Mouse (Mus musculus) heart, embryonic 10.5 days (tissue): ENCODE results near the gene Ptger2. TPM values are rescaled to one million over a fixed set of nuclear protein-coding genes. Genes with fewer than 3 reads are reported as not detected.

Source experiments
- DNase-seq: peaks from one replicate; pipeline ENCODE4 v3.0.0-alpha.2; 2017; ENCODE audit warnings: low spot score
- H3K27ac ChIP-seq: fragments of 300-500 bp; sonication (generic); 2 replicates; pipeline ENCODE4 v1.5.1; 2016; ENCODE audit warnings: mild to moderate bottlenecking
- H3K27me3 ChIP-seq: fragments of 300-500 bp; sonication (generic); 2 replicates; pipeline ENCODE4 v1.6.1; 2016; ENCODE audit warnings: mild to moderate bottlenecking; ENCODE audit not compliant: poor library complexity, insufficient read depth, severe bottlenecking
- H3K36me3 ChIP-seq: fragments of 300-500 bp; sonication (generic); 2 replicates; pipeline ENCODE4 v1.6.1; 2016; ENCODE audit warnings: mild to moderate bottlenecking, moderate library complexity
- H3K4me1 ChIP-seq: fragments of 300-500 bp; sonication (generic); 2 replicates; pipeline ENCODE4 v1.6.1; 2016; ENCODE audit warnings: mild to moderate bottlenecking
- H3K4me3 ChIP-seq: fragments of 300-500 bp; sonication (generic); 2 replicates; pipeline ENCODE4 v1.5.1; 2016; ENCODE audit warnings: mild to moderate bottlenecking, moderate library complexity
- H3K9me3 ChIP-seq: fragments of 300-500 bp; sonication (generic); 2 replicates; pipeline ENCODE4 v1.6.1; 2016; ENCODE audit warnings: mild to moderate bottlenecking, moderate library complexity
- WGBS: fragments of 180-500 bp; shearing (Covaris S2); methylation state at CpG from one replicate; pipeline ENCODE4 v1.1.7; 2016; 5-methylcytosine and 5-hydroxymethylcytosine counted together
- polyA plus RNA-seq: library from polyadenylated mRNA; unstranded; fragments of >200 nt; fragmentation: Nextera tagmentation; extraction: Ambion mirVana; gene quantifications from 2 replicates; pipeline ENCODE4 v1.2.1, GENCODE M21; 2016

Ptger2 gene
- polyA plus RNA-seq, 1 experiment from 2014 or later = not detected

DNA sequence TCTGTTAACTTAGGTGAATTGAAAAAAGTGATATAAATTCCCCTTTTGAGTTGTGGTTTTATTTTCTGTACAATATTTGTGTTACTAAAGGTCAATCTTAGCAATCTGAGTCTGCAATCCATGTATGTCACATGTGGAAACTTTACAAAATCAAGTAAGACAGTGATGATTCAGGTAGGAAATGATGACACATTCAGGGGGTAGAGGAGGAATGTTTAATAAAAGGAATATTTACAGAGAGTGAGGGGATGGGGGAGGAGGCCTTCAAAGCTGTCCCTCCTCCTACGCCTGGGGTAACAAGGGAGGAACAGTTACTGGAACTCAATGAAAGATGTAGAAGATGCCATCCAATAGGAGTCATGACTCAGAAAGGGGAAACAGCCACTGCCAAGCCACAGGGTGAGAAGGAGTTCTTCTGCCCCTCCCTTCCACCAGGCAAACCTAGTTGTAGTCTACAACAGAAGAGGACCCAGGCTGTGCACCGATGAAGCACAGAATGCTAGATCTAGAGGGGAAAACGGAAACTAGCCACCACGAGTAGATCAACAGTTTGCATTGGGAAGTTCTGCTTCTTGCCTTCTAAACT lies 17.8 kb downstream of the Ptger2 start:
- WGBS = 79% methylated on average over 4 of the region's 4 CpGs
- no peaks in the 10 kb centered on the region for H3K4me1 ChIP-seq
- H3K36me3 ChIP-seq = no peaks in the 10 kb centered on the region
- H3K27me3 ChIP-seq = no peaks in the 10 kb centered on the region
- H3K4me3 ChIP-seq = no peak overlapping the region
- H3K27ac ChIP-seq = no peak overlapping the region
- no peak for DNase-seq
- H3K9me3 ChIP-seq = no peaks in the 10 kb centered on the region

DNA sequence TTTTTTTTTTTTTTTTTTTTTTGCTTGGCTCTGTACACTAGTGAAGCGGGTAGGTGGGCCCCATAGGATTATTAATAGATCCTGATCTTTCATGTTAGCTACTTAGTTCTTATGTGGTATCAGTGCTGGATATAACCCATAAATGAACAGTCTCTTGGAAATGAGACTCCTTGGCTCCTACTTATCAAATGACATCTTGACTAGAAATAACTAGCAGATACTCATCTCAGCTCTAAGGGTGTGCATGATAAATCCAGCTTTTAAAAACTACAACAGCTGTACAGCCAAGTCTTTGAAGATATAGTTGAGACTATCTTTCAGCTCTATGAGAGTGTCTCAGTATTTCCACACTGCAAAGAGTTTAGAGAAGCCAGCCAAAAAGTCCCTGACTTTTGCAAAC lies 21.2 kb downstream of the Ptger2 start:
- Histone ChIP-seq H3K27ac (no peak overlapping the region), H3K36me3 (no peaks in the 10 kb centered on the region), H3K4me1 (no peaks in the 10 kb centered on the region), H3K27me3 (no peaks in the 10 kb centered on the region), H3K9me3 (no peaks in the 10 kb centered on the region), H3K4me3 (no peak overlapping the region)
- no peak for DNase-seq
- WGBS = 91% methylated on average over 1 of the region's 1 CpGs

DNA sequence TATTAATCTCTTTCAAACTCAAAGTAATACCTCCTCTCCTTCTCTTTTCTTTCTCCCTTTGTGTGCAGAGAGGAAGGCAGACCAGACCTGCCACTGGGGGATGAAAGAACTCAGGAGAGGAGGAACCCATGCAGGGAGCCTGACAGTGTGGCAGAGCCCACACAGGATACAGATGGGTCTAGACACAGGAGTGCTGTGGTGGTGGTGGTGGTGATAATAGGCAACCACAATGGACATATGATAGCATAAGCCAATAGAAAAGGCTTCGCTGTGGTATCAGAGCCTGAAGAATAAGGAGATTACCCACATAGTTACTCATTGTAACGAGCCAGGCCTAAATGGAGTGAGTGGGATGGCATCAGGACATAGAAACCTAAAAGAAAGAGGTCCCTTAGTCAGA lies 23.3 kb downstream of the Ptger2 start:
- no peak overlapping the region for H3K4me3 ChIP-seq
- no peaks in the 10 kb centered on the region for H3K27me3 ChIP-seq
- DNase-seq = no peak
- H3K9me3 ChIP-seq = no peaks in the 10 kb centered on the region
- H3K4me1 ChIP-seq = no peaks in the 10 kb centered on the region
- H3K27ac ChIP-seq = no peak overlapping the region
- H3K36me3 ChIP-seq = no peaks in the 10 kb centered on the region
- 58% methylated on average over 2 of the region's 2 CpGs for WGBS

DNA sequence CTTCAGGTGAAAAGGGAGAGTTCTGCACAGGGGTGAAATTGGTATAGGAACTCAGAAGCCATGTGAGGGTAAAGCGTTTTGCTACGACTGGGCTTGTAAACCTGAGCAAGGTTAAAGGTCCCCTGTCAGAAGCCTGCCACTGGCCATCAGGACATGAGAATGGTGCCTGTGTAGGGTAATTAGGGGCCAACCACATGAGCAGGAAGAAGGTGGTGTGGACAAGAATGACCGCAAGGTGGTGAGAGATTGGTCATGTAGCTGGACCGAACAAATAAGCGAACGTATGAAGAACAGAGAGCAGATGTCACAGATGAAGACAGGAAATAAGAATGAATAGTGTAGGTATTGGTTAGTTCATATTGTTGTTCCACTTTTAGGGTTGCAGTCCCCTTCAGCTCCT lies 23.7 kb downstream of the Ptger2 start:
- no peaks in the 10 kb centered on the region for H3K27me3 ChIP-seq
- no peak overlapping the region for H3K4me3 ChIP-seq
- no peaks in the 10 kb centered on the region for H3K36me3 ChIP-seq
- H3K27ac ChIP-seq = no peak overlapping the region
- H3K4me1 ChIP-seq = no peaks in the 10 kb centered on the region
- DNase-seq = no peak
- WGBS = 85% methylated on average over 6 of the region's 6 CpGs
- no peaks in the 10 kb centered on the region for H3K9me3 ChIP-seq

DNA sequence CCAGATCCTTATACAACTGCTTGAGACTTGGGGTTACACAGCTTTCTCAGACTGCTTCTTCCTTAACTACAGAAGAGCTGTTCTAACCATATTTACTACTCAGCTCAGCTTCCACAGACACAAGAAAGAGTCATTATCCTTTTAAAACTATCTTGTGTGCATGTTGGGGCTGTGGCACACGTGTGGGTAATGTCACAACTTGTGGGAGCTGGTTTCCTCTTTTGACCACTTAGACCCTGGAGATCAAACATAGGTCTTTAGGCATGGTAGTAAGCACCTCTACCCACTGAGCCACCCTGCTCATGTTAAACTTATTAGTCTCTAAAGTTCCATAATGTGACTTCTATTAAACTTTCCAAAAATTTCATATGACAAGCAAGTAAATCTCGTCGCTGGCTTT lies 33.6 kb downstream of the Ptger2 start:
- no peaks in the 10 kb centered on the region for H3K36me3 ChIP-seq
- no peak overlapping the region for H3K27ac ChIP-seq
- H3K4me1 ChIP-seq = no peaks in the 10 kb centered on the region
- H3K9me3 ChIP-seq = no peaks in the 10 kb centered on the region
- DNase-seq = no peak
- H3K27me3 ChIP-seq = no peaks in the 10 kb centered on the region
- 73% methylated on average over 3 of the region's 3 CpGs for WGBS
- H3K4me3 ChIP-seq = no peak overlapping the region

DNA sequence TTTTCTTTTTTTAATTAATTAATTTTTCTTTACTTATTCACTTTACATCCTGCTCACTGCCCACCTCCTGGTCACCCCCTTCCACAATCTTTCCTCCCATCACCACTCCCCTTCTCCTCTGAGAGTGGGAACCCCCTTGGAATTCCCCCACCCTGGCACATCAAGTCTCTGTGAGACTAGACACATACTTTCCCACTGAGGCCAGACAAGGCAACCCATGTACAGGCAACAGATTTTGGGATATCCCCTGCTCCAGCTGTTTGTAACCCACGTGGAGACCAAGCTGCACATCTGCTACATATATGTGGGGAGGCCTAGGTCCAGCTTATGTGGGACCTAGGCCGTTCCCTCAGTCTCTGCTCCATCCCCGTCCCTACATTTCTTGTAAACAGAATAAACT lies 46.3 kb downstream of the Ptger2 start:
- 82% methylated on average over 3 of the region's 3 CpGs for WGBS
- H3K4me1 ChIP-seq = no peaks in the 10 kb centered on the region
- no peaks in the 10 kb centered on the region for H3K9me3 ChIP-seq
- H3K4me3 ChIP-seq = no peak overlapping the region
- DNase-seq = no peak
- H3K27ac ChIP-seq = no peak overlapping the region
- H3K27me3 ChIP-seq = no peaks in the 10 kb centered on the region
- H3K36me3 ChIP-seq = no peaks in the 10 kb centered on the region

DNA sequence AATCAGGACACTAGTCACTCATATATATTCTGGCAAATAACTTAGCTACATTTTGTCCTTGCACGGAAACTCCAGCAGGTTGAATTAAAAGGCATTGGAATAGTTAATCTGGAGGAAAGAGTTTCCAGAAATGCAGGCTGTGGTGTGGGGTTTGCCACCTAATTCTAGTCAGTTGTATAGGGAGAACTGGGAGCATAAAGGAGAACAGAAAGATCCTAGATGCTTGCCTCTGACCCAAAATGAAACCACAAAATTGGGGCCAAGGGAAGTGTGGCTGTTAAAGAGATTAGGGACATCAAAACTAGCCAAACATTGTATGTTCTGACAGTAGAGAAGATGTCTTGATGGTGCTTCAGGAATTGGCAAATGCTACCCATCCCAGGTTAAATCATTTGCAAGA lies 48.6 kb downstream of the Ptger2 start:
- Histone ChIP-seq H3K4me3 (no peak overlapping the region), H3K4me1 (no peaks in the 10 kb centered on the region), H3K27me3 (no peaks in the 10 kb centered on the region), H3K9me3 (no peaks in the 10 kb centered on the region), H3K27ac (no peak overlapping the region), H3K36me3 (no peaks in the 10 kb centered on the region)
- no peak for DNase-seq
- WGBS = 91% methylated on average over 1 of the region's 1 CpGs

DNA sequence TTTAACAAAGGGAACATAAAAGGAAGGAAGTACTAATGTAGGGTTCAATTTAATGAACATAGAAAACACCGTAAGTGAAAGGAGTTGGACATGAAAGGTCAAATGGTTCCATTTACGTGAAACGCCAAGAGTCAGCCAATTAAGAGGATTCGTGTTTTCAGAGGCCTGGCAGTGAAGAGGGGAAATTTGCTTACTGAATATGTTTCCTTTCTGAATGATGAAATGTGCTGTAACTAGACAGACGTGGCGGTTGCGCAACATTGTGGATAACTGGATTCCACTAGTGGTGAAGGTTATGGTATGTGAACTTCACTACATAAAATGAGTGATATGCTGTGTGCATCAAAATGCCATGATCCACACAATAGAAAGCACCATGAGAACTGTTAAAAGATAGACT lies 50.1 kb downstream of the Ptger2 start:
- H3K9me3 ChIP-seq = no peaks in the 10 kb centered on the region
- no peak overlapping the region for H3K27ac ChIP-seq
- no peak for DNase-seq
- WGBS = 90% methylated on average over 7 of the region's 7 CpGs
- H3K36me3 ChIP-seq = no peaks in the 10 kb centered on the region
- H3K27me3 ChIP-seq = no peaks in the 10 kb centered on the region
- no peak overlapping the region for H3K4me3 ChIP-seq
- H3K4me1 ChIP-seq = no peaks in the 10 kb centered on the region

DNA sequence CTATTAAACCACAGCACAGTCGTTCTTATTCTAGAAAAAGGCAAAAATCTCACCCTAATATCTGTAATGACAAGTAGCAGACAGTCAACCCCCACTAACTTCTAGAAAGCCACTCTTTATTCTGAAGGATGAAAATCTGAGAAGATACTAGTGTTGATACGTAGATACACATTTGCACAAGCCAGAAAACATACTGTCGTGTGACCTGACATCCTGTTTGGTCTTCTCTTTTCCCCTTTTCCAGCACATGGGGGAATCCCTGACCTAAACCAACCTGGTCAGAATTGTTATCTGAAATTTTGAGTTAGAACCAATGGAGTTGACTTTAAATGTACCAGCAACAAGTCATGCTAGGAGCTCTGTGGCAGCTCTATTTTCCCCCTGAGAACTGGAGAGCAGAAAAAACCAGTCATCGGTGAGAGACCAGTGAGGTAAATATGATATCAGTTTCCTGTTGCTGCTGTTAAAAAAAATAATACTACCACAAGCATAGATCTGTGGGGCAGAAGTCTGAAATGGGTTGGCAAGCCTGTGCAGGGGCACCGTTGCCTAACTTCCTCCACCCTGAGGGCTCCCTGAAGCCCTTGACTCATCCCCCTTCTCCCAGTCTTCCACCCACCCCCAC lies 53.0 kb downstream of the Ptger2 start:
- DNase-seq = no peak

DNA sequence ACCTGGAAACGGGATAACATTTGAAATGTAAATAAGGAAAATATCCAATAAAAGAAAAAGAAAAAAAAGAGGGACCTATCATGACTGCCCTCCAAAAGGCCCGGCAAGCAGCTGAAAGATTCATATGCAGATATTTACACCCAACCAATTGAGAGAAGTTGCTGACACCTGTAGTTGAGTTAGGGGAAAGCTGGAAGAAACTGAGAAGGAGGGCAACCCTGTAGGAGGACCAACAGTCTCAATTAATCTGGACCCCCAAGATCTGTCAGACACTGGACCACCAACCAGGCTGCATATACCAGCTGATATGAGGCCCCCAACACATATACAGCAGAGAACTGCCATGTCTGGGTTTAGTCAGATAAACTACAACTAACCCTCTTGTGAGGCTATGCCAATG lies 60.1 kb downstream of the Ptger2 start:
- H3K36me3 ChIP-seq = no peaks in the 10 kb centered on the region
- H3K4me1 ChIP-seq = no peaks in the 10 kb centered on the region
- H3K9me3 ChIP-seq = no peaks in the 10 kb centered on the region
- H3K4me3 ChIP-seq = no peak overlapping the region
- DNase-seq = no peak
- H3K27me3 ChIP-seq = no peaks in the 10 kb centered on the region
- WGBS = 75% methylated on average over 2 of the region's 2 CpGs
- H3K27ac ChIP-seq = no peak overlapping the region

More for the DNA sequence above, 53.0 kb downstream of the Ptger2 start:
- Histone ChIP-seq H3K27ac (no peak overlapping the region), H3K4me3 (no peak overlapping the region), H3K4me1 (no peaks in the 10 kb centered on the region), H3K9me3 (no peaks in the 10 kb centered on the region), H3K36me3 (no peaks in the 10 kb centered on the region), H3K27me3 (no peaks in the 10 kb centered on the region)
- WGBS = 78% methylated on average over 5 of the region's 5 CpGs

DNA sequence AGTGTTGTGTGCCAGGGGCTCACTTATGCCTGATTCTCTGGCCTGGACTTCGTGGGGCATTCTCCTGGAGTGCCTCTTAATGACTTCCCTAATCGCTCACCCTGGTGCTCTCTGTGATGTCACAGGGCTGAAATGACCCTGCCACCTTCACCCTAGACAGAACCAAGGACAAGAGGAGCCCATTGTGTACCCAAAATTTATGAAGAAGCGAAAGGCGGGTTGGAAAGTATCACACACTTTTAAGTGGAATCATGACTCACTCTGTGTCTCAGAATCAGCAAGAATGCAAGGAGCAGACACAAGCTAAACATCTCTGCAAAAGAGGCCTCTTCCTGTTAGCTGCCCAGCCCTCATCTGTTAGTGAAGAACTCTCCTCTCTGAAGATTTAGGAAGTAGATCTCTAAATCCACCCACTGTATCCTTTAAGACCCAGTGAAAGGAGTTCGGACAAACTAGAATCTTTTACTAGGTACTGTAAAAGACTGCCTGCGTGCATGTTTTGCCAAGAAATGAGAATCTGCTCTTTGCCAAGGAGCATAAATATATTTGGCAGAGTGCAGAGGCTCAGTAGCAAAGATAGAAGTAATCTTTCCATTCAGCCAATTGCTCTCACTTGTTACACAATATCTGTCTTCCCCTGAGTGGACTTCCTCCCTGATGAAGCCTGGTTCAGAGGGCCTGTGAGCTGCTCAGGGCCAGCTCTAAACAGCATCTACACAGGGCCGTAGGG lies 61.9 kb downstream of the Ptger2 start:
- Histone ChIP-seq H3K27me3 (no peaks in the 10 kb centered on the region), H3K4me3 (no peak overlapping the region), H3K27ac (no peak overlapping the region), H3K36me3 (no peaks in the 10 kb centered on the region), H3K4me1 (no peaks in the 10 kb centered on the region), H3K9me3 (no peaks in the 10 kb centered on the region)
- 70% methylated on average over 7 of the region's 7 CpGs for WGBS
- DNase-seq = no peak

DNA sequence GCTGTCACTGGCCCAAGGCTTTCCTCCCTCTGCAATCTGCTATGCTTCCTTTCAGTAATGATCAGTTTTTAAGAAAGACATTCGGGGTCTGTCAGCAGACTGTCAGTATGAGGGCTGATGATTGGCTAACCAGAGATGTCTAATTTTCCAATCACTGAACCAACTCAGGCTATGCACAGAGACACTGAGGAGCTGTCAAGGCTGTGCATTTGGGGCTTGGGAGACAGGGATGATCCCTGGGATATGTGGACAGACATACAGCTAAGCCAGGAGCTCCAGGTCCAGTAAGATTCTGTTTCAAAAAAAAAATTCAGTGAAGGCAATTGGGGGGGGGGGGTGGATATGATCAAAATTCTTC lies 62.4 kb downstream of the Ptger2 start:
- no peaks in the 10 kb centered on the region for H3K27me3 ChIP-seq

DNA sequence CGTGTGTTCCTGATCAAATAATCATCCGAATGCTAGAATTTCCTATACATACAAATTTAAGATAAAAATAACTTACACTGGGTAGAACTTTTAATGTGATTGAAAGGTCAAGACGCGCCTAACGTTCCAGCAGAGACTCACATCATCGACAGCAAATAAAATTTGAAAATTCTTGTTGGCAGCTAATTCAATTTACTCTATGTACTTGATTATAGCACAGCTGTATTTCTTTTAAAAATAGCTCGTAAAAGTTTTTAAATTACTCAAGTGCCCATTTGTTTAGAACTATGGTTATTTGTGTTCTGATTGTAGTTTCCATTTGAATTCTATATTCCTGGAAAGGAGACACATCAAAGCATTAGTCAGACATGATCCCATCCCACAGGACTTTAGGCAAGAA lies 63.1 kb downstream of the Ptger2 start:
- WGBS = 88% methylated on average over 7 of the region's 7 CpGs
- H3K36me3 ChIP-seq = no peaks in the 10 kb centered on the region
- no peaks in the 10 kb centered on the region for H3K9me3 ChIP-seq
- DNase-seq = no peak
- no peaks in the 10 kb centered on the region for H3K27me3 ChIP-seq
- H3K4me1 ChIP-seq = no peaks in the 10 kb centered on the region
- H3K27ac ChIP-seq = no peak overlapping the region
- H3K4me3 ChIP-seq = no peak overlapping the region

More for the DNA sequence above, 62.4 kb downstream of the Ptger2 start:
- H3K4me1 ChIP-seq = no peaks in the 10 kb centered on the region
- DNase-seq = no peak
- no peak overlapping the region for H3K27ac ChIP-seq
- H3K4me3 ChIP-seq = no peak overlapping the region
- no peaks in the 10 kb centered on the region for H3K9me3 ChIP-seq
- no peaks in the 10 kb centered on the region for H3K36me3 ChIP-seq
- 47% methylated on average over 1 of the region's 1 CpGs for WGBS
